Mouse (Mus musculus): ENCODE results near the gene Fbxw11.

The Fbxw11 gene

GRCm38 (mm10) chr11:32623236-32623635, 19.3 kb upstream of the Fbxw11 start:
- no peak for DNase-seq (ENCODE audit: low read depth in 1 of 2, low spot score in 2 of 2)

DNA sequence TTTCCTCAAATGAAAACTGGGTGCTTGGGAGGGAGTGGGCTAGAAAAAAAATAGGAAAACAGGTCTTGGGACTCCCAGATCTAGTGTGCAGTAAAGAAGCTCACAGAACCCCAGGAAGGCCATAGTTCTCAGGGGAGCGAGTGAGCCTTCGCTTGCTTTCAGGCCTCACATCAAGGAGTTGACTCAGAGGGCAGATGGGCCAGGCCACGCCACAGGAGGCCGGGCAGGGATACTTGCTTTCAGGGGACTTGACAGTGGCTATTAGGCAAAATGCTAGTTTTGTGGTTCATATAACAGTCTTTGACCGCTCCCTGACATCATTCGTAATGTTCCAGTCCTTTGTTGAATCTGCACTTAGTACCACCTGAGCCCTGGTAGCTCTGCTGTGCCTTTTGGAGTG, 18.6 kb upstream of the Fbxw11 start:
- no peak for DNase-seq (ENCODE audit: low read depth in 1 of 2, low spot score in 2 of 2)

- DNase-seq (ENCODE audit: low read depth in 1 of 2, low spot score in 2 of 2) = no peak
Observed at GRCm38 (mm10) chr11:32625677-32626076, 16.8 kb upstream of the Fbxw11 start.

- no peak for DNase-seq (ENCODE audit: low read depth in 1 of 2, low spot score in 2 of 2)
Observed at GRCm38 (mm10) chr11:32626079-32626478, 16.4 kb upstream of the Fbxw11 start.

DNA sequence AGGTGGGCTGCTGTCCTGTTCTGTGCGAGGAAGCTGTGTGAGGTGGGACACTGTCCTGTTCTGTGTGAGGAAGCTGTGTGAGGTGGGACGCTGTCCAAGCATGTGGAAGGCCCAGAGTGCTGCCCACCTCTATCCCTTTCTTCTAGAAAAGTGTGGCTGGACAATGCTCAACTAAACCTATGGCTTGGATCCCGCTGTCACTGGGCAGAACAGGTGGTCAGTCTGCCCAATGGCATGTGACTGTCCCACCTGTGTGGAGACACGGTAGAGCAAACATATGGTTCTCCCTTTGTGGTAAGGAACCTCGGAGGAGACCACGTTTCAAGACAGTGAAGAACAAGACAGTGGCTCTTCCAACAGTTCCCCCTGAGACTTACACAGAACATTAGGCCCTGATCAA, 14.6 kb upstream of the Fbxw11 start:
- no peak for DNase-seq (ENCODE audit: low read depth in 1 of 2, low spot score in 2 of 2)

GRCm38 (mm10) chr11:32629713-32630211, 12.8 kb upstream of the Fbxw11 start:
- DNase-seq (ENCODE audit: low read depth in 1 of 2, low spot score in 2 of 2) = no peak

DNA sequence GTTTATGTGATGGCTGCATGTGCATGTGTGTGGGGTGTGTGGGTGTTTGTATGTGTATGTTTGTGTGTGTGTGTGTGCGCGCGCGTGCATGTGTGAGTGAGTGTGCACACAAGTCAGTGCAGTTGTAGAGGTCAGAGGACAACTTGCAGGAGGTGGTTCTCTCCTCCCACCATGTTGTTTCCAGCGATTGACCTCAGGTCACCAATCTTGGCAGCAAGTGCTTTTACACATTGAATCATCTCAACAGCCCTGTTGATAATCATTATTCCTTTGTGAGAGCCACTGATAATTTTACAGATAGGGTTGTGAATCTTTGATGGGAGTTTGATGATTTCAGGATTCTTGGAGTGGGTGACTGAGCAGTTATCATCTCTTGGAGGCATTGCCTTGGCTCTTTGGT, 9.9 kb upstream of the Fbxw11 start:
- no peak for DNase-seq (ENCODE audit: low read depth in 1 of 2, low spot score in 2 of 2)

DNA sequence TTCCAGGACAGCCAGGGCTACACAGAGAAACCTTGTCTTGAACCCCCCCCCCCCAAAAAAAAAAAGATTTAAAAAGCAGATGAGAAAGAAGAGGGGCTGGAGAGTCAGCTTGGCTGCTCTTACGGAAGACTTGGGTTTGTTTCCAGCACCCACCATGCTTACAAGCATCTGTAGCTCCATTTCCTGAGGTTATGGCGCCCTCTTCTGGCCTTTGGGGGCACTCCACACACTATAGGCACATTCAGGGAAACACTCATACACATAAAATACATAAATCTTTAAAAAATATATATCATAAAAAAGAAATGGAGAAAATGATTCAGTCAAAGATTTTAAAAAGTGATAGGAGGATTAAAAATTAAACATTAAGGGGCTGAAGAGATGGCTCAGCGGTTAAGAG, 9.0 kb upstream of the Fbxw11 start:
- DNase-seq (ENCODE audit: low read depth in 1 of 2, low spot score in 2 of 2) = no peak

- DNase-seq (ENCODE audit: low read depth in 1 of 2, low spot score in 2 of 2) = no peak
Observed at GRCm38 (mm10) chr11:32634143-32634542, 8.4 kb upstream of the Fbxw11 start.

DNA sequence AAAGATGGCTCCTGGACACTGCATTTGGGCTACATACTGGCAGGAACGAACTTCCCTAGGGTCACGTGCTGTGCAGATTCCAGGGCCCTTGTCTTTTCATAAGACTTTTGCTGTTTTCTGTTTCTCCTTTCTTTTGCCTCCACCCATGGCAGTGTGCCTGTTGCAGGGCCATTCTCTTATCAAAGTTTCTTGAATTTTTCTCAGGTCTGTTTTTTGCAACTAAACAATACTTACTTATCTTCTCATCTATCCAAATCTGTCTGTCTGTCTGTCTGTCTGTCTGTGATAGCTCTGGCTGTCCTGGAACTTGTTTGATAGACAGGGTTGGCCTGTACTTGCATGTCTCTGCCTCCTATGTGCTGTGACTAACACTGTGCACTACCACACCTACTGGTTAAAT, 7.7 kb upstream of the Fbxw11 start:
- DNase-seq (ENCODE audit: low read depth in 1 of 2, low spot score in 2 of 2) = no peak

GRCm38 (mm10) chr11:32636275-32636674, 6.2 kb upstream of the Fbxw11 start:
- no peak for DNase-seq (ENCODE audit: low read depth in 1 of 2, low spot score in 2 of 2)

DNA sequence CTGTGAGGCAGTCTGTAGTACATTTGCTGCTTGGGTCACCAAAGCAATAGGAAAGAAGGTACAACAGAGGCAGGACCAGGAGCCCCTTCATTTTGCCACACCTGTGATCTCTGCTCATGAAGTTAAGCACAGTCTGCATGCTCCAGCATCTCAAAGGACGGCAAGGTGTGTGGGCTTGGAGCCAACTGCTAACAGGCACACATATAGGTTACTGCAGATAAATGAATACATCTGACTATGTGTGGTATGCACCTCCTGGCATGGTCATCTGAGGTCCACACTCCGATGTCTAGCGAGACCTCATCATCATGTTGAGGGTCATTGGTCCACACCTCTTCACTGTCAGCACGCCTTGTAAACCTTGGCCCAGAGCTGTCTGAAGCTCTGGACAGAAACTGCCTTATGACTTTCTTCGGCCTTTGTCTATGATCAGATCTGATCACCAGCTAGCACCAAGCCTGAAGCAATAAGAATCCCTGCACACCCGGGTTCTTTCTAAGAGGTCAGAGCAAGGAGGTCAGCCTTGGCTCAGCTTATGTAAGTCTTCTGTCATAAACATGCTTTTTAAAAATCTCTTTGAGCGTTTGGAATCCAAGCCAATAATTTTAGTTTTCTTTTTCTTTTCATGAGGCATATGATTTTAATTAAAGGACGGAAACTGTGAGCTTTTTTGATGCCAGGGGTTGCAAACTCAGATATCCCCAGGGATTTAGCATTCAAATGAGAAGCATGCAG, 3.8 kb upstream of the Fbxw11 start:
- no peak for DNase-seq (ENCODE audit: low read depth in 1 of 2, low spot score in 2 of 2)

DNA sequence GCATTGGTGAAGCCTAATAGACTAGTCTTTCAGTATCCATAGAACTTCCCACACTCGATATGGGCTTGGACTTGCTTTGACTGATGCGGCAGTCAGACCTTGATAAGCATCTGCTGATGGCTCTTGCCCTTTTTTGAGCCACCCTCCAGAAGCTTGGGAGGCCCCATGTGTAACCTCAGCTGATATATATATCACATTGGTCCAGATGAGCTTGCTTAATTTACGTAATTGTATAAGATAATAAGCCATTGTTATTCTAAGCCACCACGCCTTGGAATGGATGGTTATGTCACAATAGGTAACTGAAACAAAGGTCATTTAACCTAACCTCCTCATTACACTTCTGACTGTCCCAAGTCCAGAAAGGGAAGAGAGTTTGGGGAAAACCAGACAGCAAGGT, 1.9 kb upstream of the Fbxw11 start:
- DNase-seq (ENCODE audit: low read depth in 1 of 2, low spot score in 2 of 2) = no peak

DNA sequence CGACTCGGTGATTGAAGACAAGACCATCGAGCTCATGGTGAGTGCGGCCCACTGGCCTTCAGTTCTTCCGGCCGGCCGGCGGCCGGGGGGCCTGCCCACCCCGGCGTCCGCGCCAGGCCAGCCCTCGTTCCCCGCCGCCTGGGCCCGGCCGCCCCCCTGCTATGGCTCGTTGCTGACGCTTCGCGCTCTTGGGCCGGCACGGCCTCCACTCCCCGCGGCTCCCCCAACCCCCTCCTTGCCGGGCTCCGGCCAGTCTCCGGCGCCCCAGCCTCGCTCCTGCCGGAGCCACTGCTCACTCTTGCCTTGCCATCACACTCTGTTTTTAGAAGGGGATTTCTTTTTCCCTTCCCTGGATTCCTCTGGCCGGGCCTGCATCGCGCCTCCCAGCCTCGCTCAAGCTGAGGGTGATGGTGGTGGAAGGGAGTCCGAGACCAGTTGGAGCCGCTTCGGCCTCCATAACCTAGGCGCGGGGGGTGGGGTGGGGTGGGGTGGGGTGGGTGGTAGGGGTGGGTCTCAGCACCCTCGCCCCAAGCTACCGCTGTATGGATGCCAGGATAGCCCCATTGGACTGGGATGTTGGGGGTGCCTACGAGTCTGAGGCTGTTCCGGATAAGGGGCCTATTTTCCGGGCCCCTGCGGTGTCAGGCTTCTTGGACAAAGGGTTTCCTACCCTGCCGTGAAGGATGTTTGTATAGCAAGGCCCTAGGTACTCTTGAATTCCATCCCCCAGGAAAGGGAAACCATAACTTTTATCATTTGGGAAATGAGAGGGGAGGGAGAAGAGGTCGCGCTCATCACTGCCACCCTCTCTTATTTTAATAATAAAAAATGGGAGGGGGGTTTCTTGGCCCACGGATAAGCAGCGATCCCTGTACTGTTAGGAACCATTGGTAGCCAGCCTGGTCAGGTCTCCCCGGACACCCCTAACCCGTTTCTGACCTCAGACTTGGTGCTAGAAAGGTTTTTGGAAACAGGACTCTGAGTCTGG, 669 bp downstream of the Fbxw11 start:
- DNase-seq (ENCODE audit: low read depth in 1 of 2, low spot score in 2 of 2) = no peak

- DNase-seq (ENCODE audit: low read depth in 1 of 2, low spot score in 2 of 2) = no peak
Observed at GRCm38 (mm10) chr11:32644010-32644409, 1.5 kb downstream of the Fbxw11 start.

- no peak for DNase-seq (ENCODE audit: low read depth in 1 of 2, low spot score in 2 of 2)
Observed at GRCm38 (mm10) chr11:32647265-32647664, 4.7 kb downstream of the Fbxw11 start.

- DNase-seq (ENCODE audit: low read depth in 1 of 2, low spot score in 2 of 2) = no peak
Observed at GRCm38 (mm10) chr11:32650236-32650749, 7.8 kb downstream of the Fbxw11 start.

DNA sequence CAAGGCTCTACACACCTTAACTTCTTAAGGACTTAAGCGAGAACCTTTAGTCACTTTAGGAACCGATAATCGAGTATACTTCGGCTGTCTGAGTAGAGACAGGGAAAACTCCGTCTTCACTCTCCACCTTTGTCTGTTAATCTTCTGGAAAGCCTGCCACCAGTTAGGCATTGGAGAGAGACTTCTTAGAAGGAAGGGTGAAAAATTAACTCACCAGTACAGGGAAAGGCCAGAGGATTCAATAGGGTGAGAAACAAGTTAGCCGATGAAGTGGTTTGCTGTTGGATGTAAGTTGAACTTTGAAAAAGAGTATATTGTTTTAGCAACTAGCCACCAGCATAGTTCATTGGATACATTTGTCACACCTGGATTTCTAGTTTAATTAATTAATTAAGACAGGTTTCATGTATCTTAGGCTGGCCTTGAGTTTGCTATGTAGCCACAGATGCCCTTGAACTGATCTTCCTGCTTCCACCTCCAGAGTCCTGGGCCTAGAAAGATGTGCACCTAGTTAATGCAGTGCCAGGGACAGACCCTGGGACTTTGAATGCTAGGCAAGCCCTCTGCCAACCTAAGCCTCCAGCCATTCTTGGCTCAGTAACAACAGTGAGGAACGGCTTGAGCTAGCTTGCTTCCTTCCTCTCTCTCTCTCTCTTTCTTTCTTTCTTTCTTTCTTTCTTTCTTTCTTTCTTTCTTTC, 8.5 kb downstream of the Fbxw11 start:
- DNase-seq (ENCODE audit: low read depth in 1 of 2, low spot score in 2 of 2) = no peak

DNA sequence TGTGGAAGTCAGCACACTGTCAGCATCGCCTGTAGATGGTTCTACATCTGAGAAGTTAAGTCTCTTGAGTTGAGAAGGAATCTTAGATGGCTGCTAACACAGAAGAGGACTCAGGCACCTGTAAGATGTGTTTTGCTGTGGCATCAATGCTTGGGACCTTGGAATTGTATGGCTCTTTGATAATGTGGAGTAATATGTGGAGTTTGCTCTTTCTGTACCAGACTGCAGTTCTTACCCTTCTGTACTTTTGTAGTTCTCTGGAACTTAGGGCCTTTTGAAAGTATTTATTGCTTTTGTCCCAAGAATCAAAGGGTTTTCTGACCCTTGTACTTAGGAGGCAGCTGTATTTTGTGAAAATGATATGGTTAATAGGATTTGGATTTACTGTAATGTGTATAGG, 9.2 kb downstream of the Fbxw11 start:
- DNase-seq (ENCODE audit: low read depth in 1 of 2, low spot score in 2 of 2) = no peak

- no peak for DNase-seq (ENCODE audit: low read depth in 1 of 2, low spot score in 2 of 2)
Observed at GRCm38 (mm10) chr11:32662082-32662656, 19.6 kb downstream of the Fbxw11 start.

DNA sequence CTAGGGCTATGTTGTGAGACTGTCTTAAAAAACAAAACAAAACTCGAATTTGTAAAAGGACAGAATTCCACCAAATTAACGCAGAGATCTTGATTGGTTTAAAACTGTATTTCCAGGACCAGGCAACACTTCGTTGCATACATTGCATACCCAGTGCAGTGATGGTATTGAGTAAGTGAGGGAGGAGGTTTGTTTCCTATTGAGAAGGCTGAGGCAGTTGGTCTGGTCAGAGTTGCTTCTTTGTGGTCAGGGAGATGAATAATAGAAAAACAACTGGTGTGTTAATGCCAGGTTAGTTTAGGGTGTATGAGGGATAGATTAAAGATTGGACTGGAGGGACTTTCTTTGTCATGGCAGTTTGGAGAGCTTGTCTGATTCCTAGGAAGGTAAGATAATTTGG, 23.1 kb downstream of the Fbxw11 start:
- DNase-seq (ENCODE audit: low read depth in 1 of 2, low spot score in 2 of 2) = no peak
